27 mouse cellular contexts compared by ENCODE assay signal in genomic region chr1:93564781-93565180, GRCm38 (mm10).
"Had no signal": no experiment of that assay in that cellular context is flagged by ENCODE, and none has a peak within 500 bp of the region (broad histone marks: within the 10 kb centered on the region; RNA-seq: fewer than 3 reads in every experiment).

No protein-coding gene starts in this region.

- H3K9me3 ChIP-seq: limb, embryonic 10.5 days; limb, embryonic 12.5 days; limb, embryonic 13.5 days; limb, embryonic 15.5 days; liver, embryonic 12.5 days; liver, embryonic 13.5 days; liver, embryonic 15.5 days; lung, embryonic 15.5 days; megakaryocyte, embryonic 14.5 days; midbrain, embryonic 10.5 days; midbrain, embryonic 12.5 days; midbrain, embryonic 13.5 days; midbrain, embryonic 15.5 days had no signal

- H3K27ac ChIP-seq: limb, embryonic 10.5 days; limb, embryonic 12.5 days; limb, embryonic 13.5 days; limb, embryonic 15.5 days; liver, embryonic 12.5 days; liver, embryonic 13.5 days; liver, embryonic 14.5 days; liver, embryonic 15.5 days; lung, embryonic 15.5 days; macrophage; midbrain, embryonic 10.5 days; midbrain, embryonic 12.5 days; midbrain, embryonic 13.5 days; midbrain, embryonic 15.5 days had no signal

- DNase-seq: left cerebral cortex, postnatal 4 days; liver; liver, embryonic 13.5 days; liver, postnatal 0 days; lung, adult 18-20 months; lung, adult 2 months; lung, embryonic 14.5 days; lung, postnatal 10 days; lung, postnatal 14 days; lung, postnatal 36 days; lung, postnatal 4 days; midbrain, embryonic 14.5 days had no signal

- H3K4me3 ChIP-seq: limb, embryonic 10.5 days; limb, embryonic 12.5 days; limb, embryonic 13.5 days; limb, embryonic 15.5 days; liver, embryonic 12.5 days; liver, embryonic 13.5 days; liver, embryonic 15.5 days; lung, embryonic 15.5 days; megakaryocyte, embryonic 14.5 days; midbrain, embryonic 10.5 days; midbrain, embryonic 12.5 days; midbrain, embryonic 13.5 days; midbrain, embryonic 15.5 days; myocyte had no signal

- H3K36me3 ChIP-seq: limb, embryonic 15.5 days; liver, embryonic 12.5 days; liver, embryonic 13.5 days; liver, embryonic 15.5 days; midbrain, embryonic 10.5 days; midbrain, embryonic 12.5 days had no signal

- H3K27me3 ChIP-seq: limb, embryonic 12.5 days; limb, embryonic 13.5 days; limb, embryonic 15.5 days; liver, embryonic 12.5 days; liver, embryonic 13.5 days; liver, embryonic 15.5 days; lung, embryonic 15.5 days; midbrain, embryonic 12.5 days; midbrain, embryonic 13.5 days; midbrain, embryonic 15.5 days had no signal

- H3K9ac ChIP-seq: limb, embryonic 12.5 days; limb, embryonic 13.5 days; limb, embryonic 15.5 days; liver, embryonic 12.5 days; liver, embryonic 13.5 days; liver, embryonic 14.5 days; liver, embryonic 15.5 days; liver, postnatal 0 days; lung, embryonic 14.5 days; lung, embryonic 15.5 days; midbrain, embryonic 12.5 days; midbrain, embryonic 13.5 days; midbrain, embryonic 15.5 days had no signal

- H3K4me1 ChIP-seq: limb, embryonic 10.5 days; limb, embryonic 12.5 days; limb, embryonic 13.5 days; limb, embryonic 15.5 days; lung, embryonic 15.5 days; midbrain, embryonic 10.5 days; midbrain, embryonic 12.5 days; midbrain, embryonic 13.5 days; midbrain, embryonic 15.5 days had no signal
